Mouse (Mus musculus) megakaryocyte, embryonic 14.5 days (primary cell): ENCODE data around the gene Unc5a.

Experiments
- FLI1 ChIP-seq: IDR thresholded peaks from 2 replicates; pipeline ENCODE4 v1.6.1; 2012; ENCODE audit warnings: low read length, inconsistent platforms, mixed read lengths
- GATA1 ChIP-seq: IDR thresholded peaks from 3 replicates; pipeline ENCODE4 v1.6.1; 2012; ENCODE audit warnings: mixed read lengths, low read length, inconsistent platforms, borderline replicate concordance

DNA sequence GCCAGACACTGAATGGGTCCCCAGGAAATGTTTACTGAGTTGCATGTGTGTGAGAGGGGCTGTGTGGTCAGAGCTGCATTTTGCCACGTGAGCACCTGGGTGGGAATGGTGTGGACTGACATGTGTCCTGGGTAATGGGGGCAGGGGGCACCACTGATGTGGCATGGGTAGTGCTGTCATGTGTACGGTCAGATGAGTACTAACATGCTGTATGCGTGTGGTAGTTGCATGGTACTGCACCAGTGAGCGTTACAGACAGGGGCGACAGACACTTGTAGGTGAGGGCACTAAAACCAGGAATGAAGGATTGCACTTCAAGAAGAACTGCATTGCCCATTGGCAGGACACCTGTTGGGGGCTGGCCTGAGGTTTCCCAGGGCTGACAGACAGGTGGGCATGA is 2.0 kb downstream of the Unc5a start:
- TF ChIP-seq GATA1 (no peak), FLI1 (no peak)
